ENCODE assay signal across 8 mouse cellular contexts in the genomic region with DNA sequence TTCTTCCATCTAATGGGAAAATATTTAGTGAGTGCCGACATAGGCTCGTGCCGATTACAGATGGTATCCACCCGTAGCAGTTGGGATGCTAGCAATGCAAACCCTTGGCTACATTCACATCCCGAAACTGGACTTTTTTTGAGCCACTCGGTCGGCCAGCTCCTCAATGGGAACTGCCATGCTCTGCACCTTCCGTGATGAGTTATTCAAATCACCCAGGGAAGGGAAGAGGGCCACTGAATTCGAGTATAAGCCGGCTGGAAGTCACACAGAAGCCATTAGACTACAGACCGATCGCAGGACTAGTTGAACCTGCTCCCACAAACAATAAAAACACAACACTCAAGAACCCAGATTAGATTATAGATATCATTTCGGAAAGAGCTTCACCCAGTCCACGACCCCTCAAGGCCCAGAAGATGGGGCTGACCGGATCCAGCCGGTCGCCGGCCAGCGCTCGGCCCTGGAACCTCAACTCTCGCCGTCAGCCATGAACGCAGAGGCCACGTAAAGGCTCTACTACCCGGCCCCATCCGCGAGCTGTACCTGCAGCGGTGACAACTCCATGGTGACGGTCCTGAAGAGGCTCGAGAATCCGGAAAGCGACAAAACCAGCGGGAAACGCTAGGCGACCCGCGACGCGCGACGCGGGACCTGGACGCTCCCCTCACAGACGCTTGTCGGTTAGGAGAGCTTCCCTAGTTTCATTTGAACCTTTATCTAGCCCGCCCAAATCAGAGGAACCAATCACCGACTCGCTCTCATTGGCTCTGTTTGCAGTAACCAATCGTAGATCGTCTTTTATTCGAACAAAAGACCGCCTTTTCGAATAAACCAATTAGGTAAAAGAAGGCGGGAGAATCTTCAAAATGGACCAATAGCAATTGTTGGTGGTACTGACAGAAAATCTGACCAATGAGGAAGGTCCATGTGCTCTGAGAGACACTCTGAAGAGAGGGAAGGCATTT. TPM values are rescaled to one million over a fixed set of nuclear protein-coding genes. Genes with fewer than 3 reads are reported as not detected.
DNase-seq lines count a peak whose midpoint lies in the region; ATAC-seq lines count a peak whose summit lies in the region.

TSS of gene Top2a (minus strand) at position 690 of the 968 bp plus-strand sequence.

- ATAC-seq in megakaryocyte progenitor cell, adult 5-6 weeks (replicated peaks; ENCODE audit: poor library complexity) = peak; percentile 92

- peak; percentile 91 to 100 for DNase-seq in adrenal gland, adult (ENCODE audit: inconsistent age in 2 of 2, low spot score in 1 of 2)
- DNase-seq in embryo, embryonic 10 days (ENCODE audit: low spot score) = peak; percentile 95
- DNase-seq in gastrocnemius, postnatal 10 days = peak; percentile 70
- peak; percentile 100 for DNase-seq in induced T-regulatory cell, adult 2 months (ENCODE audit: low read depth)
- DNase-seq in left cerebral cortex, adult 9 months (ENCODE audit: low spot score in 2 of 2) = peak; percentile 95 to 99
- DNase-seq in right cerebral cortex, postnatal 14 days = peak; percentile 61
- peak; percentile 98 for DNase-seq in yolk sac, embryonic 10.5 days (ENCODE audit: low spot score)

RNA-seq across cellular contexts. Expression of gene Top2a, which starts in this region (rescaled TPM):
- total RNA-seq in gastrocnemius, postnatal 10 days (2021) = 10 to 100 TPM; 33.9 to 43.9 TPM
- total RNA-seq in megakaryocyte progenitor cell, adult 5-6 weeks (2015) = 284 and 285 TPM in 2 replicates
- 584 and 646 TPM in 2 replicates for total RNA-seq in megakaryocyte progenitor cell, adult 5-6 weeks (2017)

Comparison
In these comparisons a context has a peak if more than half of its experiments do, and no peak if none do; other contexts are left out.
1. Peak in every context shown above with its lines: DNase-seq and ATAC-seq.
2. RNA of gene Top2a (total RNA-seq): 284 to 646 TPM in megakaryocyte progenitor cell, adult 5-6 weeks; 33.9 to 43.9 TPM in gastrocnemius, postnatal 10 days; every median in the first group is over 4 times any median in the second.